Mouse (Mus musculus) megakaryocyte, embryonic 14.5 days (primary cell): ENCODE data around the gene Aars. TPM values are rescaled to one million over a fixed set of nuclear protein-coding genes. Genes with fewer than 3 reads are reported as not detected.
"Not testable (repeated sequence)": the region's sequence is repeated elsewhere in the genome, so short reads cannot be mapped to it uniquely, and the experiment has no call there.

Experiments
- H3K27me3 ChIP-seq: replicated peaks from 2 replicates; pipeline ENCODE3; 2012; ENCODE audit warnings: inconsistent platforms
- H3K36me3 ChIP-seq: replicated peaks from 2 replicates; pipeline ENCODE3; 2012; ENCODE audit warnings: low read length, inconsistent platforms, mixed read lengths
- H3K4me1 ChIP-seq: 2 replicates; pipeline ENCODE4 v1.6.1; 2012; ENCODE audit warnings: inconsistent platforms
- H3K4me3 ChIP-seq: replicated peaks from 2 replicates; pipeline ENCODE3; 2012; ENCODE audit warnings: moderate library complexity, mild to moderate bottlenecking, inconsistent platforms
- H3K9me3 ChIP-seq: 2 replicates; pipeline ENCODE4 v1.6.1; 2012; ENCODE audit warnings: inconsistent platforms
- FLI1 ChIP-seq: IDR thresholded peaks from 2 replicates; pipeline ENCODE4 v1.6.1; 2012; ENCODE audit warnings: low read length, inconsistent platforms, mixed read lengths
- GATA1 ChIP-seq: IDR thresholded peaks from 3 replicates; pipeline ENCODE4 v1.6.1; 2012; ENCODE audit warnings: mixed read lengths, low read length, inconsistent platforms, borderline replicate concordance
- polyA plus RNA-seq: library from polyadenylated mRNA; stranded (reverse); fragments of >175 nt; gene quantifications from 2 replicates; pipeline ENCODE4 v1.2.3, GENCODE M21; 2012; ENCODE audit warnings: low replicate concordance; ENCODE audit not compliant: insufficient read depth

Gene Aars
- polyA plus RNA-seq, 1 experiment: 34.3 TPM

DNA sequence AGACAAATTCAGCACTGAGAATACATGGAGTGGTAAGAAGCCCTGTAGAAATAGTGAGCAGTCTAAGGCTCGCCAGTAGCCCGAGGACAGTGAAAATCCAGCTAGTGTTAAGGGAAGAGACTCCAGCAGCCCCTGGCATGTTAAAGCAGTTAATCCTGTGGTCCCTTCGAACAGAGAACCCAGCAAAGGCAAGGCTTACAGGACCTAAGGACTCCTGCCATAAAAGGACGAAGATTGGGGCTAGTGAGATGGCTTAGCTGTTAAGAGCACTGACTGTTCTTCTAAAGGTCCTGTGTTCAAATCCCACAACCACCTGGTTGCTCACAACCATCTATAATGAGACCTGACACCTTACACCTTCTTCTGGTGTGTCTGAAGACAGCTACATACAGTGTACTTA is 33.4 kb downstream of the Aars start:
- Histone ChIP-seq H3K4me1 (peaks cover 24% of the 10 kb centered on the region), H3K9me3 (no peaks in the 10 kb centered on the region), H3K36me3 (no peaks in the 10 kb centered on the region), H3K4me3 (no peak overlapping the region), H3K27me3 (peaks cover 39% of the 10 kb centered on the region)
- TF ChIP-seq FLI1 (no peak), GATA1 (no peak)

DNA sequence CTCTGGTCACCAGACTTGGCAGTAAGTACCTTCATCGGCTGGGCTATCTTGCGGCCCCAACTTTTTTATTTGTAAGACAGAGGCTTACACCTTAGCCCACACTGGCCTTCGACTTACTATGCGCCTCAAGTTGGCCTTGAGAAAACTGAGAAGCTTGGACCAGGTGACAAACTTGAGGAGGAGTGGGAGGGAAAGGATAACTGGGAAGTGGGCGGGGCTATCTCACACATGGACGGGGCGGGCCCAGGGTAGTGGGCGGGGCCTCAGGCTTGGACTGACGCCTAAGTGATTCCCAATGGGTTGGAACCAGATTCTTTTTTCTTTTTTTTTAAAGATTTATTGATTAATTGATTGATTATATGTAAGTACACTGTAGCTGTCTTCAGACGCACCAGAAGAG is 34.5 kb downstream of the Aars start:
- Histone ChIP-seq H3K27me3 (peaks cover 43% of the 10 kb centered on the region), H3K4me1 (peaks cover 12% of the 10 kb centered on the region), H3K36me3 (no peaks in the 10 kb centered on the region), H3K4me3 (no peak overlapping the region), H3K9me3 (no peaks in the 10 kb centered on the region)
- TF ChIP-seq GATA1: no peak
- TF ChIP-seq FLI1: no peak

DNA sequence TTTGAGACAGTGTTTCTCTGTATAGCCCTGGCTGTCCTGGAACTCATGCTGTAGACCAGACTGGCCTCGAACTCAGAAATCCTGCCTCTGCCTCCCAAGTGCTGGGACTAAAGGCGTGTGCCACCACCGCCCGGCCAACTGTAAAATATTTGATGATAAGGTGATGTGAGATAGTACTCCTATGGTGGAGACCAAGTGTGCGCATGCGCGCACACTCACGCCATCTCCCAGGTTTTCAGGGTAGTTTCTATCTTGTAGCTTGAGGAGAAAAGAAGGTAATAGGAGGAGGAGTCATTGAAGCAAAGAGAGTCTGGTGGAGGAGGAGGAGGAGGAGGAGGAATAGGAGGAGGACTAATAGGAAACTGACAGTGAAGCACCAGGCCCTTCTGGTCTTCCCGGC is 35.7 kb downstream of the Aars start:
- not testable (repeated sequence) for H3K9me3 ChIP-seq, H3K4me3 ChIP-seq, H3K4me1 ChIP-seq, H3K36me3 ChIP-seq
- peaks cover 51% of the 10 kb centered on the region for H3K27me3 ChIP-seq

DNA sequence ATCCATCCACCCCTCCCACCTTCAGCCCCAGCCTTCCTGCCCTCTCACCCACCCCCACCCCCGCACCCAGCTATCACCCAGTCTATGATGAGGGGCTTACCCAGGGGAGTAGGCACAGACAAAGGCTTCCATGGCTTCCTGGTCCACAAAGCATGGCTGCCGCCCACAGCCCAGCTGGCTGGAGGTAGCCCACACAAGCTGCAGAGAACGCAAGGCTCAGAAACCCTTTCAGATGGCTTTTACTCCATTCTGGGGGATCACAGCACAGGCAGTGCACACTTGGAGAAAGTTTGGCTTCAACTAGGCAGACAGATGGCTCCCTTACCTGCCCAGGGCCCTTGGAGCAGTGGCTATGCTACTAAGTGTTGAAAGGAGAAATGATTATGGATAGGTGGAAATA is 43.0 kb downstream of the Aars start:
- TF ChIP-seq FLI1 (no peak), GATA1 (no peak)

DNA sequence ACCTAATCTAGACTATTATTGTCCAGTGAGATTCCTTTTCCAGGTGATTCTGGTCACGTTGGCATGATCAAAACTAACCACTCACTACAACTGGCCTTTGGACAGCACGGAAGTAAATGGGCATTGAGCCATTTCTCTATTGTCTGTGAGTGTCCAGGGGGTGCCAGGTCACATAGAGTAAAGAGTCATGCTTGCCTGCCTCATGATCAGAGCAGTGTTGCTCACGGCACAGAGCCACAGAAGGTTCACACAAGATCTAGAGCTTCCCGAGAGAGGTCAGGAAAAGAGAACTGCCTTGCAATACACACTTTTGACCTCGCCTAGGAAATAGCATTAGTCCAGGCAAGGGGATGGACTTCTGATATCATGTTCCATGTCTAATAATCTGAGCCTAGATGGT is 46.5 kb downstream of the Aars start:
- no peaks in the 10 kb centered on the region; the same call in 1 of the 2 replicates for H3K9me3 ChIP-seq
- no peak overlapping the region for H3K4me3 ChIP-seq
- H3K27me3 ChIP-seq: peaks cover 63% of the 10 kb centered on the region
- H3K4me1 ChIP-seq: peaks cover 12% of the 10 kb centered on the region; the same call in 1 of the 2 replicates
- TF ChIP-seq GATA1 (no peak), FLI1 (no peak)
- H3K36me3 ChIP-seq: no peaks in the 10 kb centered on the region

More for the DNA sequence above, 43.0 kb downstream of the Aars start:
- Histone ChIP-seq H3K4me3 (no peak overlapping the region), H3K27me3 (peaks cover 64% of the 10 kb centered on the region), H3K4me1 (peaks cover 12% of the 10 kb centered on the region; the same call in 1 of the 2 replicates), H3K36me3 (no peaks in the 10 kb centered on the region), H3K9me3 (peaks cover 13% of the 10 kb centered on the region)

DNA sequence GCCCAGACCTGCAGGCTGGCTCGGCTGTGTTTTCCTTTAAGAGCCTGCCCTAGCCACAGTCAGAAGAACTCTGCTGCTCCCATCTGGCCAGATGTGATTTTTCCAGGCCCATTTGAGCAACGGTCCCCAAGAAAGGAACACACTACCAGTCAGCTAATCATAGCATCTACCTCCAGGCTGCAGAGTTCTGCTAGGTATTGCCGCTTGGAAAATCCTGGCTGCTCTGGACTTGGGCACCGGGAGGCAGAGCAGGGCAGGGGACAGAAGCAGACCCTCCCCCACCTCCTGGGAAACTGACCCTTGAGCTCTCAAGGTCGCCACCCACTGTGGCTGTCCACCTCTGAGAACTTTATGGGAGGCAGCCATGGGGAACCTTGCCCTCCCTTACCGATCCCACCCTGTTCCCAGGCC is 46.9 kb downstream of the Aars start:
- Histone ChIP-seq H3K4me3 (no peak overlapping the region), H3K4me1 (peaks cover 12% of the 10 kb centered on the region; the same call in 1 of the 2 replicates), H3K27me3 (peaks cover 66% of the 10 kb centered on the region), H3K9me3 (no peaks in the 10 kb centered on the region), H3K36me3 (no peaks in the 10 kb centered on the region)
- no peak for TF ChIP-seq GATA1
- no peak for TF ChIP-seq FLI1

DNA sequence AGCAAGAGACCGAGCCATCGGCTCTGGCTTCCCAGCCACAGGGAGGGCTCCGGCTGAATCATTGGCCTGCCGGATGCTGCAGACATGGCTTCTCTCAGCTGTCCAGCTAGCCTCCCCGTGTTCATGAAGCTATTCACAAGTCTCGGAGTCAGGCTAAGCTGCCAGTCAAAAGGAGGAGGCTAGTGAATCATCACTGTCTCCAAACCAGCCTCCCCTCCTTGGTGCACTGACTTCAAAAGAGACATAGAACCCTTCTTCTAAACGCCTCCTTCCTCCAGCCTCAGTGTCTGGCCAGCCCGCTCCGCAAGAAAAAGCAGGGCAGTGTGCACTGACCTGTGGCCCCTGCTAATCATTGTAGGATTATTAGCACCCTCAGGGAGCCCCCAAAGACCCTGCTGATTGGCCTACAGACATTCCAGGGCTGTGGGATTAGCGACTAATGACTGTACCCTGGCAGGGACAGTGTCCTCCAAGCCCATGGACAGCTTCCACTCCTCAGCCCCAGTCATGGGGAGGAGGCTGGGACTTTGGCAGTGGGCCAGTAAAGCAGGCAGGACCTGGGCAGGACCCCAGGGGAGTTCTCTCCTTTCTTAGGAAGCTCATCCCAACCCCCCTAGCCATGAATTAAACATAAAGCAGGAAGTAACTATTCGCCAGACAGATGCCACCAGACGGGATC is 48.8 kb downstream of the Aars start:
- H3K4me1 ChIP-seq: peaks cover 6% of the 10 kb centered on the region; the same call in 1 of the 2 replicates
- no peak overlapping the region for H3K4me3 ChIP-seq
- no peaks in the 10 kb centered on the region for H3K36me3 ChIP-seq
- no peaks in the 10 kb centered on the region for H3K9me3 ChIP-seq
- no peak for TF ChIP-seq GATA1
- no peak for TF ChIP-seq FLI1
- peaks cover 52% of the 10 kb centered on the region for H3K27me3 ChIP-seq

DNA sequence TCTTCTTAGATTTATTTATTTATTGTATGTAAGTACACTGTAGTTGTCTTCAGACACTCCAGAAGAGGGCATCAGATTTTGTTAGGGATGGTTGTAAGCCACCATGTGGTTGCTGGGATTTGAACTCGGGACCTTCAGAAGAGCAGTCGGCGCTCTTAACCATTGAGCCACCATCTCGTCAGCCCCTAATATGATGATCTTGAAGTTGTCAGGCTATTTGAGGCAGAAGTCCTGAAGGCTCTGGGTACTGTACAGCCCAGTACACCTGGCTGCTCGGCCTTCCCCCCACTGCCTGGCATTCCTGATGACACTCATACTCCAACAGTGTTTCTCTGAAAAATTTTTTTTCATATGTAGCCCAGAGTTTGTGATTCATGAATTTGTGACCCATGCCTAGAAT is 51.0 kb downstream of the Aars start:
- not testable (repeated sequence) for H3K4me1 ChIP-seq, H3K4me3 ChIP-seq, H3K9me3 ChIP-seq, H3K36me3 ChIP-seq
- H3K27me3 ChIP-seq: peaks cover 46% of the 10 kb centered on the region

DNA sequence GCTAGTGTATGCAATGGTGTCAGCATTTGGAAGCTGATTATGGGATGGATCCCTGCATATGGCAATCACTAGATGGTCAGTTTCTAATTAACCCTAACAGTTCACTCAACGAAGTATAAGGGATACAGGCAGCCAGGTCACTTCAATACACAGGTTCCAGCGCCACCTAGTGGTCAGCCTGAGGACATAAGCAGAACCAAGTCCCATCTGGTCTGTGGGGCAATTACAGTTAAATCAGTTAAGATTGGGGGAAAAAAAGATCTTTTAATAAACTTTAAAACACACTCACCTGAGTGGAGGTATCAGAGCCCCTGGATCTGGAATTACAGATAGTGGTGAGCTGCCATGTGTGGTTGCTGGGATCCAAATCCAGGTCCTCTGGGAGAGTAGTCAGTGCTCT is 57.2 kb downstream of the Aars start:
- no peak overlapping the region for H3K4me3 ChIP-seq
- no peaks in the 10 kb centered on the region for H3K36me3 ChIP-seq
- H3K27me3 ChIP-seq: peaks cover 9% of the 10 kb centered on the region
- H3K4me1 ChIP-seq: peaks cover 9% of the 10 kb centered on the region
- no peaks in the 10 kb centered on the region for H3K9me3 ChIP-seq
- no peak for TF ChIP-seq FLI1
- TF ChIP-seq GATA1: no peak

DNA sequence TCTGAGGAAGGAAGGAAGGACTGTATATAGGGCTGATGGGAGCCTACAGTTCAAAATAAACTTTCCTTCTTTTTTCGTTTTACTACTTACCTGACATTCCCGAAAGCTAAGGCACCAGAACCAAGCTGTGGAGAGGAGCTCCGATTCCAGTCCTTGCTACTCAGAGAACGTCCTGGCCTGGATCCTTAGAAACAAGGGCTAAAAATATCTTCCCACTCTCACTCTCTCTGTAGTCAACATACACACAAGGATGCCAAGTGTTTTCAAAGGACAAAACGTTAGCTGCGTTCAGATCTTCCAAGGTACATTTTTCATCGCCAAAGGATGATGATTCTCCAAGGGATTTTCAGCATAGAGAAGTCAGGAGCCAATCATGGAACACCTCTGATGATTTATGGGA is 58.8 kb downstream of the Aars start:
- Histone ChIP-seq H3K4me1 (peaks cover 22% of the 10 kb centered on the region), H3K36me3 (no peaks in the 10 kb centered on the region), H3K27me3 (peaks cover 15% of the 10 kb centered on the region), H3K9me3 (no peaks in the 10 kb centered on the region), H3K4me3 (no peak overlapping the region)
- TF ChIP-seq FLI1 (no peak), GATA1 (no peak)

DNA sequence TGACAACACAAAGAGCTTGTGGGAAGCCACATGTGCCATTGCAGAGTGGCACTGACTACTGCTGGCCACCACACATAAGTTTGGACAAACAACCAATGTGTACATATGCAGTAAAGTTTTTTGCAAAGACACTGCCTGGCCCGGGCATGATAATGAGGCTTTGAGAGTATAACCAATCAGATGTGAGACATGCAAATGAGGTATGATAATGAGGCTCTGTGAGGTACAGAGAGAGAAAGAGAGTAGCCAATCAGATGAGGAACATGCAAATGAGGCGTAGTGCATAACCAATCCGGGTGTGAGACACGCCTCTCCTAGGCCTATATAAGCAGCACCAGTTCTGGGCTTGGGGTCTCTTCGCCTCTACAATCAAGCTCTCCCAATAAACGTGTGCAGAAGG is 59.4 kb downstream of the Aars start, which contains the start of gene Clec18a:
TSS of gene Clec18a (minus strand) at position 101 of the 400 bp plus-strand sequence.
- not testable (repeated sequence) for H3K36me3 ChIP-seq, H3K9me3 ChIP-seq, H3K4me3 ChIP-seq
- H3K4me1 ChIP-seq: peaks cover 22% of the 10 kb centered on the region
- H3K27me3 ChIP-seq: peaks cover 15% of the 10 kb centered on the region
